Mouse (Mus musculus) erythroblast, embryonic 14.5 days (primary cell): Measurements from ENCODE around the gene Ccr6. TPM values are rescaled to one million over a fixed set of nuclear protein-coding genes. Genes with fewer than 3 reads are reported as not detected.

Experiments
- H3K27me3 ChIP-seq: 2 replicates; pipeline ENCODE4 v1.6.1; 2012; ENCODE audit warnings: inconsistent platforms; ENCODE audit not compliant: control insufficient read depth
- H3K36me3 ChIP-seq: 2 replicates; pipeline ENCODE4 v1.6.1; 2012; ENCODE audit warnings: mild to moderate bottlenecking, inconsistent platforms; ENCODE audit not compliant: control insufficient read depth
- H3K4me1 ChIP-seq: 2 replicates; pipeline ENCODE4 v1.6.1; 2012; ENCODE audit warnings: inconsistent platforms; ENCODE audit not compliant: control insufficient read depth
- H3K4me3 ChIP-seq: replicated peaks from 2 replicates; pipeline ENCODE3; 2012; ENCODE audit warnings: moderate library complexity, mild to moderate bottlenecking, inconsistent platforms
- H3K9me3 ChIP-seq: 2 replicates; pipeline ENCODE4 v1.6.1; 2012; ENCODE audit warnings: low read length, inconsistent platforms, mixed read lengths; ENCODE audit not compliant: control insufficient read depth
- GATA1 ChIP-seq: IDR thresholded peaks from 2 replicates; pipeline ENCODE4 v1.6.1; 2012; ENCODE audit warnings: low read length, inconsistent platforms, mixed read lengths
- TAL1 ChIP-seq: IDR thresholded peaks from 3 replicates; pipeline ENCODE4 v1.6.1; 2012; ENCODE audit warnings: low read length, inconsistent platforms, mixed read lengths
- polyA plus RNA-seq: library from polyadenylated mRNA; stranded (reverse); fragments of >175 nt; gene quantifications from 2 replicates; pipeline ENCODE4 v1.2.3, GENCODE M21; 2012

Ccr6 gene
- polyA plus RNA-seq, 1 experiment = not detected

DNA sequence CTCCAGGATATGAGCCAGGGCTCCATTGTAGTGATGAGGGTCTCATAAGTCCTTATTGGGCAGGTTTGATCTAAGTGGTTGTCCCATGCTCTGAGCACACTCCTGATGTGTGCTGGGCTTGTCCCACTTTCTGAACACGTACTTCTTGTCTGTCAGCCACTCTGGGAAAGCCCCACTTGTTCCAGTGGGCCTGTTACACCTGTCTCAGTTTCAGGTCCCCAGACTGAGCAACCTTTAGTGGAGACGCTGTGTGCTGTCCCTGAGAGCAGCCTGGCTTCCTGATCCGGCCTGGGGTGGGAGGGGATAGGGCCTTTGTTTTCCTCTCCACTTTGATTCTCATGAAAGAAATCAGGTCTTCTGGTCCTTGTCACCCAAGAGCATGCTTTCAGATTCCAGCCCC lies 25.7 kb upstream of the Ccr6 start:
- Histone ChIP-seq H3K27me3 (no peaks in the 10 kb centered on the region), H3K9me3 (no peaks in the 10 kb centered on the region), H3K4me1 (no peaks in the 10 kb centered on the region), H3K36me3 (no peaks in the 10 kb centered on the region), H3K4me3 (no peak overlapping the region)
- TF ChIP-seq TAL1 (no peak), GATA1 (no peak)

DNA sequence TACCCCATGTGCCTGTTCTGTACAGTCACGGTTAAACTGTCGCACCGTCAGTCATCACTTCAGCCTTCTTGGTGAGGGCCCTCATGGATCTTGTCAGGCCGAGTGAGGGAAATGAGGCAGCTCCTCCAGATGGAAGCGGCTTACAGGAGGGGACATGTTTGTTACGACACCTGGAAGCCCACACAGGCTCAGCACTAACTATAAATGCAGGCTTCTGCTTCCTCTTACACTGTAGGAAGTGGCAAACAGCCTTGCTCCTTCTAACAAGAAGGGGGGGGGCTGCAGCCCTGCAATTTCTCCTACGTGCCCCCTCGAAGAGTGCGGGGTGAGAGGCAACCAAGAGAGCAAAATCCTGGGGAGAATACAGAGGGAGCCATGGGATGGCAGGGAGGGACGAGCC lies 25.2 kb upstream of the Ccr6 start:
- TF ChIP-seq GATA1 (no peak), TAL1 (no peak)
- H3K36me3 ChIP-seq = no peaks in the 10 kb centered on the region
- H3K4me1 ChIP-seq = no peaks in the 10 kb centered on the region
- no peaks in the 10 kb centered on the region for H3K27me3 ChIP-seq
- H3K9me3 ChIP-seq = no peaks in the 10 kb centered on the region
- no peak overlapping the region for H3K4me3 ChIP-seq

DNA sequence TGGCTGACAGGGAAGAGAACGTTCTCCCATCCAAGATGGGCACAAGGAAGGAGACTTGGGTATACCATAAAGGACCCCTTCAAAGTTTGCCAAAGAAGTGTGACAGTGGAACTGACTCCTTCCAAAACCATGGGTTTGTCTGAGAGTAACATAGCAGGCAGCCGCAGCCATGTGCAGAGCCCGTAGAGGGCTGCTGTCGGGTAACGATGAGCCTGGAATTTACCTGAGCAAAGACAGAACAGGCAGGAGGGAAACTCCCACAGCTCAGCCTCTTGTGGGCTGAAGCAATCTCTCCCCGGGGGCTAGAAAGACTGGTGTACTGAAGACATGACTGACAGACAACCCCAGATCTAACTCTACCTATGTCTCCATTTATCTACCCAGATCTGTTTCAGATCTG lies 24.4 kb upstream of the Ccr6 start:
- Histone ChIP-seq H3K36me3 (no peaks in the 10 kb centered on the region), H3K4me1 (no peaks in the 10 kb centered on the region), H3K9me3 (no peaks in the 10 kb centered on the region), H3K27me3 (no peaks in the 10 kb centered on the region), H3K4me3 (no peak overlapping the region)
- TF ChIP-seq GATA1 = no peak
- no peak for TF ChIP-seq TAL1

DNA sequence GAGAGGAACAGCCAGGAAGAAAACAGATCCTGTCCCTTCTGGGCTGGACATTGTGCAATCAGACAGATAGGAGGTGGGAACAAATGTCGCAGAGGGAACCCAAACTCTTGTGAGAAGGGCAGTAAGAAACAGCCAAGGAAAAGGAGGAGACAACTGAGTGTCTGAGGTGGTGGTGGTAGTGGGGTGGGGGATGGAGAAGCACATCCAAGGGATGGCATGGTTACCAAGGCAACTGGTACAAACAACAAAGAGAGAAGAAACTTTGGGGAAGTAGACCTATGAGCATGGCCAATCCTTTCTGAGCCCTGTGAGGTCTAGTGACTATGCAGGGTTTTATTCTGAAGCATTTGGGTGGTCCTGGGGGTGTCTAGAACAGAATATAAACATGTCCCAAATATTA lies 21.5 kb upstream of the Ccr6 start:
- Histone ChIP-seq H3K4me3 (no peak overlapping the region), H3K27me3 (no peaks in the 10 kb centered on the region), H3K9me3 (no peaks in the 10 kb centered on the region), H3K4me1 (no peaks in the 10 kb centered on the region), H3K36me3 (no peaks in the 10 kb centered on the region)
- no peak for TF ChIP-seq TAL1
- TF ChIP-seq GATA1 = no peak

DNA sequence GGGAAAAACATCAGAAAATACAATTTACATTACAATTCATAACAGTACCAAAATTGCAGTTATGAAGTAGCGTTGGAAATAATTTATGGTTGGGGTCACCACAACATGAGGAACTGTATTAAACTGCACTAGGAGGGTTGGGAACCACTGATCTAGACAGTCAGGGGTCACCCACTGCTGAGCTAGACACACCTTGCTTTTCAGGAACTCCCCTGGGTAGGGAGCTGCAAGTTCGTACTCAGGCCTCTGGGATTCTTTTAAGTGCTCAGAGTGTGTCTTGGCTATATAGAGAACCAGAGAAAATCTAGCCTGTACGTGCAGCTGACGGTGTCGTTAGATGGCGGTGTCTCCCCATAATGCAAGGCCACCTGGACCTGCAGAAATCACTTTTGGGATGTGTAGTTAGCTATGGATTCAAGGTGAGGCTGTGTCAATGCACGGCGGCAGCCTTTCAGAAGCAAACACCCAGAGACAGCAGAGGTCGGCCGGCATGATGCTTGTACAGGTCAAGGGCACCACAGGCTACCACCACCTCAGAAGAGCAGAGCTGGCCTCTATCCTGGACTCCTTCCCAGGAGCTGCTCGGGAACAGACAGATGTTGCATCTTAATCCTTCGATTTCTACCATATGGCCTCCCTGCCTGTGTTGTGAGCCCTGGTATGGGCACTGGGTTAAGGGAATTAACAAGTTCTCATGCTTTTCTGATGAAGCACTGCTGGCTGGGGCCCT lies 20.7 kb upstream of the Ccr6 start:
- Histone ChIP-seq H3K4me1 (no peaks in the 10 kb centered on the region), H3K36me3 (no peaks in the 10 kb centered on the region), H3K9me3 (no peaks in the 10 kb centered on the region), H3K4me3 (no peak overlapping the region), H3K27me3 (no peaks in the 10 kb centered on the region)
- TF ChIP-seq GATA1 (no peak), TAL1 (no peak)

DNA sequence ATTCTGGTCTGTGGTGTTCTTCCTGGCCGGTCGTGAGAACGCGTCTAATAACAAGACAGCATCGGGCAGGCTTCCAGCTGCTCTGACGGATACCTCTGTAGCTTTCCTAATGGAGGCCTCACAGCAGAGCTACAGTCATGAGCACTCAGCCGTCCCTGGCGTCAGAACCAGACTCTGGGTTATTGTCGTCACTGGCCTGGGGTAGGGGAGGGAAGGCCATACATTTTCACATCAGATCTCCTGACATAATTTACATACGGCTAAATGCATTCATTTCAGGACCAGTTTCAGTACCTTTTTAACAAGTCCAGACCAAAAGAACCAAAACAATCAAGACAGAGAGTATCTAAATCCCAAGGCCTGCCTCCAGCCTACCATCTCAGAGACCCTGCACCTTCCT lies 12.6 kb upstream of the Ccr6 start:
- Histone ChIP-seq H3K36me3 (no peaks in the 10 kb centered on the region), H3K4me3 (no peak overlapping the region), H3K27me3 (no peaks in the 10 kb centered on the region), H3K4me1 (no peaks in the 10 kb centered on the region), H3K9me3 (no peaks in the 10 kb centered on the region)
- no peak for TF ChIP-seq TAL1
- TF ChIP-seq GATA1 = no peak

DNA sequence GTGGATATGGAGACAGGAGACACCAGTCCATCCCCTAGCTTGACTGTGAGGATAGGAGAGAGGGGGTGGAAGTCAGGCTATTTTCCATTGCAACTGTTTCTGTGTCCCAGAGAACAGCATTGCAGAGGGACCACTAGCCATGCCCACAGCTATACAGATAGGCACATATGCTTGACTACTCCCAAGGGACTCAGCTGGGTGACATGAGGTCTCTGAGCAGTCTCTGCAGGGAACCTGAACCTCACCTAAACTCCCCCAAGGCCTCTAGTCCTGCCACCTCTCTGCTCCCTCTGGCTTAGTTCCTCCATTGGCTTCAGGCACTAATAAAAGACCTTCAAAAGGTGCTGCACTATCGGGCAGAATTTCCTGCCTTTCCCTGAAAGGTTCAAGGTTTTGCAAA lies 11.8 kb upstream of the Ccr6 start:
- H3K9me3 ChIP-seq = no peaks in the 10 kb centered on the region
- TF ChIP-seq TAL1 (no peak), GATA1 (no peak)
- H3K4me1 ChIP-seq = no peaks in the 10 kb centered on the region
- H3K36me3 ChIP-seq = no peaks in the 10 kb centered on the region
- no peaks in the 10 kb centered on the region for H3K27me3 ChIP-seq
- H3K4me3 ChIP-seq = no peak overlapping the region

DNA sequence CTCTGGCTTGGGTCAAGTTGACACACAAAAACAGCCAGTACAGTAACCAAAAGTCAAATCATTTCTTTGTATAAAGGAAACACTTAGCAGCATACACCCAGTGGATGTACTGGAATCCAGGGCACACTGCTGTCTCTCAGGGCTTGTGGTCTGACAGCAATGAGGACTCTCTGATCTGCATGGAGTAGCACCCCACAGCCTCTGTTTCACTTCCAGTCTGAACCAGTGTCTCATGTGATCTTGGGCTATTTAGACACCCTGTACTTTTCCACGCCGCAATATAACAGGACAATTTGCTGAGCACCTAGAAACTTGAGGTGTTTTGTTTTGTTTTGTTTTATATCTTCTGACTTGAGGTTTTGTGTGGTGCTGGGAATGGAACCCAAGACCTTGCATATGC lies 10.7 kb upstream of the Ccr6 start:
- Histone ChIP-seq H3K9me3 (no peaks in the 10 kb centered on the region), H3K36me3 (no peaks in the 10 kb centered on the region), H3K4me3 (no peak overlapping the region), H3K27me3 (no peaks in the 10 kb centered on the region), H3K4me1 (no peaks in the 10 kb centered on the region)
- TF ChIP-seq GATA1 (no peak), TAL1 (no peak)

DNA sequence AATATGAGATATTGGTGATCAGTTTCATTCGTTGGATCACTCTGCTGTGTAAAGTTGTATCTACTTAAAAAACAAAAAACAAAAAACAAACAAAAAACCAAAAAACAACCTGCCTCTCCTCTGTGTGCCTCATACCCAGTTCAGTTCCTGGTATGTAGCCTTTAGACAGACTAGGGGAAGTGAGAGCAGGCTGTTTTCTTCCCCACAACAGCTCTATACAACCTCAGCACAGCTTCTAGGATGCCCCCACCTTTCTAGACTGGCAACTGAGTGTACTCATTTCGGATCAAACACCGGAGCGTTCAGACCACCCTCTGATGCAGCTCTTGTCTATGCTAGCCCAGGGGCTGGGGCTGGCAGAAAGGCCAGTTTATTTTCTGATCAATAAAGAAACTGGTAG lies 10.1 kb upstream of the Ccr6 start:
- no peaks in the 10 kb centered on the region for H3K9me3 ChIP-seq
- no peaks in the 10 kb centered on the region for H3K4me1 ChIP-seq
- no peak for TF ChIP-seq GATA1
- TF ChIP-seq TAL1 = no peak
- no peaks in the 10 kb centered on the region for H3K27me3 ChIP-seq
- no peaks in the 10 kb centered on the region for H3K36me3 ChIP-seq
- no peak overlapping the region for H3K4me3 ChIP-seq

DNA sequence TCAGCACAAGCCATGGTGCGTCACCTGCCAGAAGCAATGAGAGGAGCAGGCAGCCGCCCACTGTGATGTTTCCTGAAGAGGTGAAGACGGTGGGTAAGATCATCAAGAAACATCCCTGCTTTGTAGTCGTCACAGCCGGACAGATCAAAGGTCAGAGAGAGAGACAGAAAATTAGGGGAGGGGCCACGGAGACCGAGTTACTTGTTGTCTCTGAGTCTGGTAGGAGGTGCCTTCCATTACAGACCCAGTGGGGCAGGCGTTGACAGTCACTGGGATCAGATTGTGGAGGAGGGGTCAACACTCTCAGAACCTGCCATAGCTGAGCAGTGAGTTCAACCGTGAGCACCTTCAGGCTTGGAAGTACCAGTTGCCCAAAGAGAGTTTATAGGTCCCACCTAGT lies 7.2 kb upstream of the Ccr6 start:
- TF ChIP-seq GATA1 = no peak
- no peaks in the 10 kb centered on the region for H3K27me3 ChIP-seq

More for the DNA sequence above, 7.2 kb upstream of the Ccr6 start:
- H3K4me1 ChIP-seq = no peaks in the 10 kb centered on the region
- no peak overlapping the region for H3K4me3 ChIP-seq
- H3K9me3 ChIP-seq = no peaks in the 10 kb centered on the region
- no peaks in the 10 kb centered on the region for H3K36me3 ChIP-seq
